Mouse (Mus musculus) splenic B cell, adult 2 months (primary cell): Measurements from ENCODE around the gene Rbms3.

Experiments used
- DNase-seq: peaks from one replicate; pipeline ENCODE4 v3.0.0-alpha.2; 2011; ENCODE audit warnings: low read depth, low spot score
- H3K27me3 ChIP-seq: 2 replicates; pipeline ENCODE4 v1.6.1; 2012; ENCODE audit warnings: mild to moderate bottlenecking, low read length, moderate library complexity, mixed read lengths; ENCODE audit not compliant: control insufficient read depth, poor library complexity, insufficient read depth, severe bottlenecking
- H3K36me3 ChIP-seq: 2 replicates; pipeline ENCODE4 v1.6.1; 2012; ENCODE audit warnings: mild to moderate bottlenecking, low read length, moderate library complexity, mixed read lengths; ENCODE audit not compliant: control insufficient read depth, poor library complexity, insufficient read depth, severe bottlenecking

The Rbms3 gene

DNA sequence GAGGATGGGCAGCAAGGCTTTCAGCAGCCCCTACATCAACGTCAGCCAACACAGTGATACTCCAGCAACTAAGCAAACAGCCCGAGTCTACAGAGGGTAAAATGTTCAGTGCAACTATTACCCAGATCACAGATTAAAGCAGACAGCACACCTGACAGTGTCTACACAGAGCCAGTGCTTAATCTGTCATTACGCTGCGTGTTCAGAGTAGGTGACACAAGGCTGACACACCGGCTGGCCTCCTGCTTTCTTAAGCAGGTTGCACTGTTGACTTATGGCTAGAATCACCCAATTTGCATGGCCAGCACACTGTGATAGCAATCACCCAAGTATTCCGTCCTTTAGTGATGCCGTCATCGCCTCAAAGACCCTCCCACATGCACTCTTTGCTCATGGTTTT lies 550.2 kb downstream of the Rbms3 start:
- DNase-seq: no peak
- Histone ChIP-seq H3K36me3 (no peaks in the 10 kb centered on the region), H3K27me3 (no peaks in the 10 kb centered on the region)

DNA sequence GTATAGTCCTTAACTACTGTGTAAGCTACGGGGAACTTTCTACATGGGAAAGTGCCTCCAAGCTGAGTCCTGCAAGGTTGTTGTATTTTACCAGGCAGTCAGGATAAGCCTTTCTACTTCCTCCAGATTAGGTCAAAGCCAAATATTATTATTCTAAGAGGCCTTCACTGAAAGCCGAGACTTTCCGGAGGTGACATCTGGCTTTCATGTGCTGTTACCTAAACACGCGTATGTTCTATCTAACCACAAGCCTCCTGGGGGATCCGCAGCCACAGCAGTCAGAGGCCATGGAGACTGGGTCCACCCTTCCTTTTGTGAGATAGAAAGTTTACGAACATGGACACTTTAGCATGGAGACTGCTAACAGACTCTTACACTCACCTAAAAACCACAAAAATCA lies 552.2 kb downstream of the Rbms3 start:
- Histone ChIP-seq H3K27me3 (no peaks in the 10 kb centered on the region), H3K36me3 (no peaks in the 10 kb centered on the region)
- no peak for DNase-seq

GRCm38 (mm10) chr9:117076785-117077184 lies 552.9 kb downstream of the Rbms3 start:
- H3K27me3 ChIP-seq: no peaks in the 10 kb centered on the region
- no peaks in the 10 kb centered on the region for H3K36me3 ChIP-seq
- DNase-seq: no peak

- no peak for DNase-seq
- no peaks in the 10 kb centered on the region for H3K36me3 ChIP-seq
- H3K27me3 ChIP-seq: no peaks in the 10 kb centered on the region
These were observed 557.1 kb downstream of the Rbms3 start for GRCm38 (mm10) chr9:117072433-117073099.

- Histone ChIP-seq H3K27me3 (no peaks in the 10 kb centered on the region), H3K36me3 (no peaks in the 10 kb centered on the region)
- DNase-seq: no peak
These were observed 559.1 kb downstream of the Rbms3 start for GRCm38 (mm10) chr9:117070616-117071015.

DNA sequence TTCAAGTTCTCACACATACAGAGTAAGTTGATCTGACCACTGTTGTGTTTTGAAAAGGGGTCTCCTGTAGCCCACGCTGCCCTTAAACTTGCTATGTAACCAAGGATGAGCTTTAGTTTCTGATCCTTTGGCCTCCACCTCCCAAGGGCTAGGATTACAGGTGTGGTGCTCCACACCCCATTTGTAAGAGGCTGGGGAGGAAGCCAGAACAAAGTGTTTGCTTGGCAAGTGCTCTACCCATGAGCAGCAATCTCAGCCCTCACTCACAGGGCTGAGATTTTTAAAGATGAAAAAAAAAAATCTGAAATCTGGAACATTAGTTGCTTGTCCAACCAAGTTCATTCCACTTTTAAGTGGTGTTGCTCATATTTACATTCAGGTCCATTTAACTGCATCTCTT lies 560.5 kb downstream of the Rbms3 start:
- Histone ChIP-seq H3K36me3 (no peaks in the 10 kb centered on the region), H3K27me3 (no peaks in the 10 kb centered on the region)
- no peak for DNase-seq

DNA sequence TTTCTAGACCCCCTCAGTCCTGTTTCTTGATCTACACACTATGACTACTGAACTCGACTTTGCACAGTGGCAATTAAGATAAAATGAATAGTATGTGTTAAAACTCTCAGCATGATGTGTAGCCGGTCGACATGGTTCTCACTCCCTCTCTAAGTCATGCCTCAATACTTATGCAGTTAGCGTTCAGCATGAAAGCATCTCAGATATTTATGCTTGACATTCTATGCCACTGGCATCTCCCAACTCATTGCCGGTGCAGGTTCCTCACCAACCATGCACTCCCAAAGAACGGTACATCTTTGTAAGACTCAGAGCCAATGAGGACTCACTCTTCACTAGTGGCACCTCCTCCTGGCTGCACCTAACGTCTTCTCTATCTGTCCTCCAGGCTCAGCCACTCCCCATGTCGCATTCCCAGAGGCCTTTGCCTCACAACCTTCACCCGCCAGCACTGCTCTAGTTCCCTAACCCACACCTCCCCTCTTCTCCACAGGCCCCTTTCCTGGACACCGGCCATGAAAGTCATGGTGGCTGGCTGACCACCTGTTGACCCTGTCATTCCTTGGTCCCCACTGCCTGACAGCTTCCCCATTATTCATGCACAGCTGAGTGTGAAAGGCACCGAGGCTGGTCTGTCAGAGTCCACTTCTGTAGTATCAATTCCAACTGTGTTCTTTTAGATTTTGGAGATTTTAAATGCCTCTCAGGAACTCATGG lies 561.9 kb downstream of the Rbms3 start:
- no peak for DNase-seq
- no peaks in the 10 kb centered on the region for H3K27me3 ChIP-seq
- no peaks in the 10 kb centered on the region for H3K36me3 ChIP-seq

GRCm38 (mm10) chr9:117066502-117066901 lies 563.2 kb downstream of the Rbms3 start:
- H3K27me3 ChIP-seq: no peaks in the 10 kb centered on the region
- H3K36me3 ChIP-seq: no peaks in the 10 kb centered on the region
- no peak for DNase-seq

DNA sequence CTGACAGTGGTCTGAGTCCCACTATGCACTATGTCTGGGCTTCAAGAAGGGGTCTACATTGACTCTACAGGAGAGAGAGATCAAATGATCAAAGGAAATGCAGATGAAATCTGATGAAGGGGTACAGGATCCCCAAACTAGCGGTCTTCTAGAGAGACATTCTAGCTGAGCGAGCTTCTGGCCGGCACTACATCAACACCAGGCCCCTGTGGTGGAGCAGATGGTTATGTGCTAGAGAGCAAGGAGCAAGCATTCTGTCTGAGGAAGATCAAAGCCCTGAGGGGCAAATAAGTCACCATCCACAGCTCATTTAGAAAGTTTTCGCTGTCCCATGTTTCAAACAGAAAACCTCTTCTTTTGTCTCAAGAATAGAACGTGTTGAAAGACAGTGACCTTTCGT lies 564.1 kb downstream of the Rbms3 start:
- no peak for DNase-seq
- Histone ChIP-seq H3K36me3 (no peaks in the 10 kb centered on the region), H3K27me3 (no peaks in the 10 kb centered on the region)

DNA sequence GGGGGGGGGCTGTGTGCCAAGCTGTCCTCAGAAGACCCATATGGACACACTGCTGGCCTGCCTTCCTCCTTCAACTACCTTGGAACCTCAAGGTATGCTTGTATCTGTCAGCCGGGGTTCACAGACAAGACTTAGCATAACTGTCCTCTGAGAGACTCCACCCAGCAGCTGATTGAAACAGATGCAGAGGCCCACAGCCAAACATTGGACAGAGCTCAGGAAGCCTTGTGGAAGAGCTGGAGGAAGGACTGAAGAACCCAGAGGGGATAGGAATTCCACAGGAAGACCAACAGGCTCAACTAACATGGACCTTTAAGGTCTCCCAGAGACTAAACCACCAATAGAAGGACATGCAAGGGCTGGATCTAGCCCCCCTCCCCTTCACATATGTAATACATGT lies 570.1 kb downstream of the Rbms3 start:
- no peak for DNase-seq
- Histone ChIP-seq H3K27me3 (0 out of 2 replicates have a peak, but pooled peaks cover 2% of the 10 kb centered on the region), H3K36me3 (no peaks in the 10 kb centered on the region)

DNA sequence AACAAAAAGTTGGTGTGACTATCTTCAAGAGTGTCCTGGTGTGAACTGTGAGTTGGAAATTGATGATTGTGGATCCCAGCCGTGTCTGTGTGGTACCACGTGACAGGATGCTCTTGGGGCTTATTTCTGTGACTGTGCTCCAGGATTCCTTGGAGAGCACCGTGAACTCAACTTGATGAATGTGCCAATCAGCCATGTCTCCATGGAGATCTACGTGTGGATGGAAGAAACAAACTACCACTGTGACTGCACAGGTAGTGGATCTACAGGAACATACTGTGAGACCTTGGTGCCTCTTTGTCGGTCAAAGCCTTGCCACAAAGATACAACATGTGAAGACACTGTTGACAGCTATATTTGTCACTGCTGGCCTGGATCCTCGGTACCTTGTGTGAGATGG lies 570.6 kb downstream of the Rbms3 start:
- no peak for DNase-seq
- 0 out of 2 replicates have a peak, but pooled peaks cover 2% of the 10 kb centered on the region for H3K27me3 ChIP-seq
- no peaks in the 10 kb centered on the region for H3K36me3 ChIP-seq

DNA sequence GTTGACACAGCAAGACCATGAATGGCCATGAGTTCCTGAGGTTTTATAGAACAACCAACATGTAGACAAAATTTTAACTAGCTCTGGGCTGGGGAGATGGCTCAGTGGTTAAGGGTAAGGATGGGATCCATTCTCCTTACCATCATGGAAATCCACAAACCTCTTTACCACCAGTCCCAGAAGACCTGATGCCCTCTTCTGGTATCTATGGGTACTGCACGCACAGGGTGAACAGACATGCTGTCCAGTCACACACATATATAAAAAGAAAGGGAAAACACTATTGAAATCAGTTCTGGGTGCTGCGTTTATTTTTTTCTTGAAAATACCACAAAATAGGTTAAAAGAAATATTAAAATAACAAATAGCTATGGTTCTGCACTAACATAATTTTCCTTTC lies 577.8 kb downstream of the Rbms3 start:
- no peak for DNase-seq
- no peaks in the 10 kb centered on the region for H3K36me3 ChIP-seq
- H3K27me3 ChIP-seq: no peaks in the 10 kb centered on the region

GRCm38 (mm10) chr9:117048641-117049040 lies 581.1 kb downstream of the Rbms3 start:
- DNase-seq: no peak
- no peaks in the 10 kb centered on the region for H3K27me3 ChIP-seq
- H3K36me3 ChIP-seq: no peaks in the 10 kb centered on the region

DNA sequence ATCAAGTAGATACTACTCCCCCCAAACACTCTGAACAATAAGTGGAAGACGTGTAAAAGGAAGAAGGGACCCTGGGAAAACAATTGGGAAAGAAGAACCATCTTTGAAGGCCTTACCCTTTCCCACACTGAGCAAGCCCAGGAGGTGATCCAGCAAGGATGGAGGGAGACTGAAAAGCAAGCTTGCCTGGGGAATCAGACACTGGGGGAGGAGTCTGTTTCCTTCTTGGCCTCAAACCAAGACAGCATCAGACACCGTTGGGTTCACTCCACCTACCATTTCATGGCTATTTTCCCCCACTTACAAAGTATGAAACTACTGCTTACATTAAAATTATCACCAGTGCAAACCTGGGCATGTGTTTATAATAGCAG lies 587.7 kb downstream of the Rbms3 start:
- Histone ChIP-seq H3K27me3 (no peaks in the 10 kb centered on the region), H3K36me3 (no peaks in the 10 kb centered on the region)
- DNase-seq: no peak

- no peak for DNase-seq
- H3K36me3 ChIP-seq: no peaks in the 10 kb centered on the region
- no peaks in the 10 kb centered on the region for H3K27me3 ChIP-seq
These were observed 588.3 kb downstream of the Rbms3 start for GRCm38 (mm10) chr9:117041291-117041992.
